Mouse (Mus musculus) lung, postnatal 0 days (tissue): ENCODE results near the gene Runx2.

Experiments used
- CTCF ChIP-seq: IDR thresholded peaks from 2 replicates; pipeline ENCODE4 v1.5.1; 2016; ENCODE audit warnings: antibody characterized with exemption, mild to moderate bottlenecking
- EP300 ChIP-seq: IDR thresholded peaks from 2 replicates; pipeline ENCODE4 v1.6.1; 2016; ENCODE audit warnings: antibody characterized with exemption, mild to moderate bottlenecking, control low read depth

DNA sequence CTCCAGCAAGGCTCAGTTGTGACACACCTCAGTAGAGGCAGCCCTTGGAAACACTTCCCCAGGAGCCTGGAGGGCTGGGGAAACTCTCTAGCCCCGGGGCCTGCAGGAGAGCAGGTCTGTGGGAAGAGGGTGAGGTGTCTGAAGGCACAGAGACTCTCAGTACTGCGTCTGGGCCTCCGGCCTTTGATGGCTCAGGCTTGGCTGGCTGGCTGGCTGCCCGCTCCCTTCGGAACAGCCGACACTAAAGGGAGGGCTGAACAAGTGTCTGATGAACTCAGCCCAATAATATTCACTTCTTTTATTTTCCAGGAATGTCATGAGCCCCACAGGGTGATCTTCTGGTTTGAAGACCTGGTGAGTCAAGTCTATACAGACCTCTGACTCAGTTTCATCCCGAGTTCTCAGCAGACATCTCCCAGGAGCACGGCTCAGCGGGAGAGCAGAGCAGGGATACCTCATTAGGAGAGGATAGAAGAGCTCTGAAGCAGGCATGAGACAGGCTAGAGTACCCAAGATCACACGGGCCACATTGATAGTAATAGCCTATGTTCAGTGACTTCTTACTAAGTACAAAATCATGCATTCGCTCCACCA, 314.2 kb downstream of the Runx2 start:
- no peak for TF ChIP-seq CTCF
- TF ChIP-seq EP300, result no peak
